Mouse (Mus musculus) lung, postnatal 4 days (tissue): ENCODE measurements around the gene Uggt2.
"Not testable (repeated sequence)": the region's sequence is repeated elsewhere in the genome, so short reads cannot be mapped to it uniquely, and the experiment has no call there.

Source experiments
- DNase-seq, 2 experiments: peaks; one replicate each; pipeline ENCODE4 v3.0.0; 2021

The Uggt2 gene

GRCm38 (mm10) chr14:119027675-119028253 lies 71.5 kb downstream of the Uggt2 start:
- DNase-seq = no peak

GRCm38 (mm10) chr14:119027130-119027529 lies 72.1 kb downstream of the Uggt2 start:
- peak; percentile 41 to 74 for DNase-seq

- peak in 1 of 2 experiments; percentile 9 for DNase-seq
These were observed 73.3 kb downstream of the Uggt2 start for GRCm38 (mm10) chr14:119025889-119026288.

- DNase-seq = no peak
These were observed 85.7 kb downstream of the Uggt2 start for GRCm38 (mm10) chr14:119013549-119013948.

GRCm38 (mm10) chr14:119012607-119013431 lies 86.4 kb downstream of the Uggt2 start:
- peak; percentile 18 to 33 for DNase-seq

GRCm38 (mm10) chr14:119009531-119009930 lies 89.7 kb downstream of the Uggt2 start:
- DNase-seq = no peak

- DNase-seq = no peak
These were observed 91.1 kb downstream of the Uggt2 start for GRCm38 (mm10) chr14:119008031-119008590.

GRCm38 (mm10) chr14:119007103-119007951 lies 91.9 kb downstream of the Uggt2 start:
- peak; percentile 97 for DNase-seq

GRCm38 (mm10) chr14:119006441-119007102 lies 92.7 kb downstream of the Uggt2 start:
- DNase-seq = no peak

- DNase-seq = no peak
These were observed 93.4 kb downstream of the Uggt2 start for GRCm38 (mm10) chr14:119005834-119006233.

GRCm38 (mm10) chr14:119003320-119003719 lies 95.9 kb downstream of the Uggt2 start:
- DNase-seq = peak in 1 of 2 experiments; percentile 39

- DNase-seq = peak in 1 of 2 experiments; percentile 82
These were observed 103.9 kb downstream of the Uggt2 start for GRCm38 (mm10) chr14:118995226-118995925.

GRCm38 (mm10) chr14:118987523-118988496 lies 111.4 kb downstream of the Uggt2 start:
- no peak for DNase-seq

GRCm38 (mm10) chr14:118986653-118987522 lies 112.3 kb downstream of the Uggt2 start:
- peak; percentile 52 to 73 for DNase-seq

GRCm38 (mm10) chr14:118984161-118984560 lies 115.1 kb downstream of the Uggt2 start:
- no peak for DNase-seq

- no peak for DNase-seq
These were observed 115.8 kb downstream of the Uggt2 start for GRCm38 (mm10) chr14:118983396-118983795.

- DNase-seq = peak in 1 of 2 experiments; percentile 52
These were observed 116.7 kb downstream of the Uggt2 start for GRCm38 (mm10) chr14:118982429-118983045.

GRCm38 (mm10) chr14:118981711-118982428 lies 117.4 kb downstream of the Uggt2 start:
- DNase-seq = not testable (repeated sequence)
